Mouse (Mus musculus) embryonic facial prominence, embryonic 11.5 days (tissue): Measurements from ENCODE around the gene Itga8. TPM values are rescaled to one million over a fixed set of nuclear protein-coding genes. Genes with fewer than 3 reads are reported as not detected.

Experiments used
- ATAC-seq: fragments of 200-750 bp; cut with Nextera tagmentation; replicated peaks from 2 replicates; pipeline ENCODE4 v1.8.0; 2017; ENCODE audit warnings: low read depth; ENCODE audit not compliant: insufficient number of reproducible peaks, low FRiP score, low TSS enrichment
- DNase-seq: peaks from one replicate; pipeline ENCODE4 v3.0.0-alpha.2; 2015; ENCODE audit warnings: low spot score
- H3K27ac ChIP-seq: fragments of 300-500 bp; sonication (generic); replicated peaks from 2 replicates; pipeline ENCODE4 v1.5.1; 2014; ENCODE audit warnings: mild to moderate bottlenecking, low read depth, low read length, control low read depth
- H3K27me3 ChIP-seq: fragments of 300-500 bp; sonication (generic); 2 replicates; pipeline ENCODE4 v1.6.1; 2014; ENCODE audit warnings: mild to moderate bottlenecking, low read length, moderate library complexity, mixed read lengths; ENCODE audit not compliant: control insufficient read depth, insufficient read depth
- H3K36me3 ChIP-seq: fragments of 300-500 bp; sonication (generic); replicated peaks from 2 replicates; pipeline ENCODE4 v1.6.1; 2014; ENCODE audit warnings: low read depth, mild to moderate bottlenecking, low read length, moderate library complexity, mixed read lengths; ENCODE audit not compliant: control insufficient read depth, insufficient read depth
- H3K4me1 ChIP-seq: fragments of 300-500 bp; sonication (generic); 2 replicates; pipeline ENCODE4 v1.6.1; 2014; ENCODE audit warnings: low read length, mixed read lengths; ENCODE audit not compliant: control insufficient read depth, insufficient read depth
- H3K4me2 ChIP-seq: fragments of 300-500 bp; sonication (generic); 2 replicates; pipeline ENCODE4 v1.6.1; 2014; ENCODE audit warnings: low read depth, mild to moderate bottlenecking, control low read depth, low read length, moderate library complexity
- H3K4me3 ChIP-seq: fragments of 300-500 bp; sonication (generic); 2 replicates; pipeline ENCODE4 v1.5.1; 2014; ENCODE audit warnings: low read depth, low read length, control low read depth
- H3K9ac ChIP-seq: fragments of 300-500 bp; sonication (generic); replicated peaks from 2 replicates; pipeline ENCODE4 v1.6.1; 2014; ENCODE audit warnings: mild to moderate bottlenecking, control low read depth, low read length
- H3K9me3 ChIP-seq: fragments of 300-500 bp; sonication (generic); replicated peaks from 2 replicates; pipeline ENCODE4 v1.6.1; 2016; ENCODE audit warnings: mild to moderate bottlenecking, low read length, inconsistent platforms, mixed read lengths; ENCODE audit not compliant: control insufficient read depth
- WGBS: fragments of 180-500 bp; shearing (Covaris S2); extraction: QIAGEN DNeasy Blood & Tissue Kit; methylation state at CpG from one replicate; pipeline ENCODE4 v1.1.7; 2014; 5-methylcytosine and 5-hydroxymethylcytosine counted together
- polyA plus RNA-seq: library from polyadenylated mRNA; unstranded; fragments of >200 nt; fragmentation: Nextera tagmentation; extraction: Ambion mirVana; gene quantifications from 2 replicates; pipeline ENCODE4 v1.2.1, GENCODE M21; 2014

Itga8 gene
- polyA plus RNA-seq, 1 experiment from 2014 or later: 9.4 TPM

GRCm38 (mm10) chr2:12182402-12182948, 119.2 kb downstream of the Itga8 start:
- peak; percentile 25 for DNase-seq
- Histone ChIP-seq H3K36me3 (no peaks in the 10 kb centered on the region), H3K4me2 (no peak overlapping the region), H3K4me1 (no peaks in the 10 kb centered on the region), H3K27ac (no peak overlapping the region), H3K27me3 (no peaks in the 10 kb centered on the region), H3K9me3 (no peaks in the 10 kb centered on the region), H3K9ac (no peak overlapping the region), H3K4me3 (no peak overlapping the region)
- no peak for ATAC-seq
- 43% methylated on average over 8 of the region's 8 CpGs for WGBS

GRCm38 (mm10) chr2:12180635-12181034, 121.1 kb downstream of the Itga8 start:
- Histone ChIP-seq H3K27ac (no peak overlapping the region), H3K4me2 (no peak overlapping the region)
- 50% methylated on average over 2 of the region's 2 CpGs for WGBS

GRCm38 (mm10) chr2:12174722-12175427, 126.8 kb downstream of the Itga8 start:
- Histone ChIP-seq H3K4me2 (no peak overlapping the region), H3K27me3 (no peaks in the 10 kb centered on the region), H3K36me3 (no peaks in the 10 kb centered on the region), H3K4me1 (no peaks in the 10 kb centered on the region), H3K4me3 (no peak overlapping the region), H3K27ac (no peak overlapping the region), H3K9ac (no peak overlapping the region), H3K9me3 (no peaks in the 10 kb centered on the region)
- no peak for DNase-seq
- WGBS: 71% methylated on average over 7 of the region's 7 CpGs
- no peak for ATAC-seq

More at GRCm38 (mm10) chr2:12180635-12181034, 121.1 kb downstream of the Itga8 start:
- Histone ChIP-seq H3K9ac (no peak overlapping the region), H3K4me3 (no peak overlapping the region), H3K36me3 (no peaks in the 10 kb centered on the region), H3K4me1 (no peaks in the 10 kb centered on the region), H3K27me3 (no peaks in the 10 kb centered on the region), H3K9me3 (no peaks in the 10 kb centered on the region)
- DNase-seq (no peak), ATAC-seq (no peak)

GRCm38 (mm10) chr2:12170221-12170620, 131.5 kb downstream of the Itga8 start:
- Histone ChIP-seq H3K27me3 (no peaks in the 10 kb centered on the region), H3K36me3 (no peaks in the 10 kb centered on the region), H3K4me1 (no peaks in the 10 kb centered on the region), H3K4me2 (no peak overlapping the region), H3K9me3 (no peaks in the 10 kb centered on the region), H3K27ac (no peak overlapping the region), H3K4me3 (no peak overlapping the region), H3K9ac (no peak overlapping the region)
- no peak for DNase-seq
- no peak for ATAC-seq

GRCm38 (mm10) chr2:12160486-12160885, 141.2 kb downstream of the Itga8 start:
- Histone ChIP-seq H3K9me3 (no peaks in the 10 kb centered on the region), H3K4me1 (no peaks in the 10 kb centered on the region), H3K36me3 (no peaks in the 10 kb centered on the region), H3K27ac (no peak overlapping the region), H3K4me3 (no peak overlapping the region), H3K4me2 (no peak overlapping the region), H3K9ac (no peak overlapping the region), H3K27me3 (no peaks in the 10 kb centered on the region)
- ATAC-seq: no peak
- DNase-seq: peak; percentile 61
- 84% methylated on average over 3 of the region's 3 CpGs for WGBS

- no peaks in the 10 kb centered on the region for H3K27me3 ChIP-seq
- WGBS: 56% methylated on average over 1 of the region's 1 CpGs
These were observed 144.7 kb downstream of the Itga8 start for GRCm38 (mm10) chr2:12157001-12157400.

GRCm38 (mm10) chr2:12156401-12156800, 145.3 kb downstream of the Itga8 start:
- ATAC-seq: no peak
- Histone ChIP-seq H3K4me1 (no peaks in the 10 kb centered on the region), H3K4me3 (no peak overlapping the region), H3K9ac (no peak overlapping the region), H3K9me3 (no peaks in the 10 kb centered on the region), H3K27me3 (no peaks in the 10 kb centered on the region), H3K36me3 (no peaks in the 10 kb centered on the region), H3K4me2 (no peak overlapping the region), H3K27ac (no peak overlapping the region)
- peak; percentile 33 for DNase-seq
- 48% methylated on average over 3 of the region's 3 CpGs for WGBS

More at GRCm38 (mm10) chr2:12157001-12157400, 144.7 kb downstream of the Itga8 start:
- H3K4me2 ChIP-seq: no peak overlapping the region
- H3K36me3 ChIP-seq: no peaks in the 10 kb centered on the region
- H3K9me3 ChIP-seq: no peaks in the 10 kb centered on the region
- ATAC-seq (no peak), DNase-seq (no peak)
- no peaks in the 10 kb centered on the region for H3K4me1 ChIP-seq
- H3K9ac ChIP-seq: no peak overlapping the region
- no peak overlapping the region for H3K4me3 ChIP-seq
- no peak overlapping the region for H3K27ac ChIP-seq

GRCm38 (mm10) chr2:12154676-12155075, 147.0 kb downstream of the Itga8 start:
- Histone ChIP-seq H3K27ac (no peak overlapping the region), H3K9ac (no peak overlapping the region), H3K9me3 (no peaks in the 10 kb centered on the region), H3K27me3 (no peaks in the 10 kb centered on the region), H3K36me3 (no peaks in the 10 kb centered on the region), H3K4me3 (no peak overlapping the region), H3K4me2 (no peak overlapping the region), H3K4me1 (no peaks in the 10 kb centered on the region)
- WGBS: 91% methylated on average over 6 of the region's 6 CpGs
- ATAC-seq (no peak), DNase-seq (no peak)
